Mouse (Mus musculus) megakaryocyte progenitor cell, adult 5-6 weeks (primary cell): Measurements from ENCODE around the gene Rraga. TPM values are rescaled to one million over a fixed set of nuclear protein-coding genes. Genes with fewer than 3 reads are reported as not detected.
"Not testable (repeated sequence)": the region's sequence is repeated elsewhere in the genome, so short reads cannot be mapped to it uniquely, and the experiment has no call there.

Experiments used
- ATAC-seq: replicated peaks from 2 replicates; pipeline ENCODE4 v1.8.0; 2016; ENCODE audit warnings: mild to moderate bottlenecking, moderate TSS enrichment, inconsistent platforms; ENCODE audit not compliant: poor library complexity
- total RNA-seq, 2 experiments: library from RNA; stranded (forward) in 1 of 2; stranded (reverse) in 1 of 2; fragments of 157-497, 149-512 nt in 1 of 2; fragments of 200-1000 nt in 1 of 2; gene quantifications; 2 replicates each; pipeline versions ENCODE4 v1.2.3 to v1.2.4; 2015 to 2017

The Rraga gene
- total RNA-seq, 2 experiments from 2014 or later = 12.5 to 31.0 TPM

DNA sequence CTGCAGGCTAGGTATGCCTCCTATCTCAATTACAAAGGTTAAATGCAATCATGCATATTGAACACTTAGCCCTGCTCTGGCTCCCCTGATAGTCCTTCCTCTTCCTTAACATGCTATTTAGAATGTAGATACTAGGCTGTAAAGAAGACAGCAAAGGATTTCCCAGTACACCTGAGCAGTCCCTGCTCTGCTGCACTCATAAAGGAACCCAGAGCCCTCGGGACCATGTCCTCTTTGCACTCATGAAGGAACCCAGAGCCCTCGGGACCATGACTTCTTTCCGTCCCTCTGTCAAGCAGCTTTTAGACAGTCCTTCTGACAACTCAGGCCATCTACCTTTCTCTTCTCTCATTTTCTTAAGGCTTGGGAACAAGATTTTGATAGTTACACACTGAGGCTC, 5.1 kb downstream of the Rraga start:
- ATAC-seq = no peak

- ATAC-seq = peak; percentile 79
These were observed 12.8 kb downstream of the Rraga start for GRCm38 (mm10) chr4:86588236-86588635.

- no peak for ATAC-seq
These were observed 15.8 kb downstream of the Rraga start for GRCm38 (mm10) chr4:86591304-86591703.

DNA sequence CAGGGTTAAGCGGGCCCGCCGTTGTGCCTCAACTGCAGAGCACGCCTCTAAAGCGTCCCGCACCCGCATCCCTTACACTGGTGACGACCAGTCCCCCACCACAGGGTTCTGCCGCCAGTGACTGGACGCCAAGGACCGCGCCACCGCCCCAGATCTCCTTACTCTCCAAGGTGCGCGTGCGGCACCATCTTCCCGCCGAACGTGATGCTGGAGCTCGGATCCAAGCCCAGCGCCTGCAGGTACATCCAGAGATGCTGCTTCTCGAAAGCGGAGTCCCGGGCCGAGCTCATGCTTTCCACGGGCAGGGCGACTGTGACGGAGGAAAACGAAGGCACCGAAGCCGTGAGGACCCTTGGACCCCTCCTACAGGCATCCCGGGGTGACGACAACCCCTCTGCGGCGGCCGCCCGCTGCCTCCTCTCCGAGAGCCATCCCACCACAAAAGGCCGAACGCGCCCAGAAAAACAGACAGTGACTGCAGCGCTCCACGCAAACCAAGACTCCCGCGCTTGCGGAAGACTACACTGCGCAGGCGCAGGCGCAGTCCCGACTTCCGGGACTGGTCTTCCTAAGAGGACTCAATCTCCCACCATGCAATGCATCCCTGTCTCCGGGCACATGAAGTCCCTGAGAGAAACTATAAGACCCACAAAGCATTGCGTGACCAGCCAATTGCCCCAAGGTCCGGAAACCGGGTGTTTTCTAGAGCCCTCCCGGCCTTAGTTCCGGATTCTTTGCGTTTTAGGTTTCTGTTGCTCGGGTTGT, 36.2 kb downstream of the Rraga start, which contains the start of gene Haus6:
Haus6 (minus strand) TSS at position 532 of the 765 bp plus-strand sequence.
- peak; percentile 99 for ATAC-seq

DNA sequence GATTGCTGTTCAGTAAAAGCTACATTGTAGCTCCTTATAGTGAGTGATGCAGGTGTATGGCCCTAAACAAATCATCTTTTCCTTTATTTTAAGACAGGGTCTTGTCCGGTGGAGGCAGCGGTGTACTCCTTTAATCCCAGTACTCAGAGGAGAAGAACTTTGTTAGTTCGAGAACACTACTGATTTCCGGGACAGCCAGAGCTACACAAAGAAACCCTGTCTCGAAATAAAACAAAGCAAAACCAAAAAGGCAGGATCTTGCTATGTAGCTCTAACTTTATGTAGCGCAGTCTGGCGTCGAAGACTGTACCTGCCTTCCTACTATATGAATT, 36.8 kb downstream of the Rraga start:
- ATAC-seq = no peak

DNA sequence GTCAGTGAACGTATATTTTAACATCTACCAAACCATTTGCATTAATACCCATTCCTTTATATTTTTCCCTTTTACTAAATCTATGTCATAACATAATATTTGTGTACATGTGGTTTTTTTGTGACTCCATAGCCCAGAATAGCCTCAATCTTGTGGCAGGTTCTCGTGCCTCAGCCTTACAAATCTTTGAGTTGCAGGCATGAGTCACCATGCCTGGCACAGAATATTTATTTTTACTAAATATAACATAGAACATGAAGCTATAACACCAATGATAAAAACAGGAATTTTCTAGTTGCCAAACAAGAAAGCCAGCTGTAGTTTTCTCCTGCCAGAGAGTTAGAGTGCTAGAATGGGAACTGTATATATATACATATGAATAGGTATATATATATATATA, 45.0 kb downstream of the Rraga start:
- ATAC-seq = no peak

DNA sequence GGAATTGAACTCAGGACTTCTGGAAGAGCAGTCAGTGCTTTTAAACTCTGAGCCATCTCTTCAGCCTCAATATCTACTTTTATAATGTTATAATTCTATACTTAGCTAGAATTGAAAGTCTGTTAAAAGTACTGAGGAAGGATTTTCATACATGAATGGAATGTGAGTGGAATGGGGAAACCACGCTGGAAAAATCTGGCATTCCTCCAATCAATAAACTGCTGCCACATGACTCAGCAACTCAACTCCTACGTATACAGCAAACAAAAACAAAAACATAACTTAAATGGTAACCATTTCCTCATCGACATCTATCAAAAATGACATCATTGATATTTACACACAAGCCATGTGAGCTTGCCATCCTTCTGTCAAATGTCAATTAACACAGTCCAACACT, 46.6 kb downstream of the Rraga start:
- no peak for ATAC-seq

- not testable (repeated sequence) for ATAC-seq
These were observed 47.1 kb downstream of the Rraga start for GRCm38 (mm10) chr4:86622532-86622931.

DNA sequence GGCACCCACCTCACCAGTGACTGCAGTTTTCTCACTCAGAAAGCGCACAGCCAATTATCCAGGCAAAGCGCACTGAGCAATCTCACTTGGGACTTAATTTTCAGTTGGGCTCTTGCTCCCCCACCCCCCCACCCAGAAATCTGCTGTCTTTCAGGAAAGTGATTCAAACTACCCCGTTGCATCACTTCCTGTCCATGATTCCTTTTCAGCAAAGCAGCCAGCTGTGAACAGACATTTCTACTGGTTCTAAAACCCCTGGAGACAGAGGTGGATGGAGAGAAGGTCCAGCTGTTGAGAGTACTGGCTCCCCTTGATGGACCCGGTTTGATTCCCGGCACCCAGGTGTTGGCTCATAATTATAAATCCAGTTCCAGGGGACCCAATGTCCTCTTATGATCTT, 50.0 kb downstream of the Rraga start:
- peak; percentile 58 for ATAC-seq

- ATAC-seq = not testable (repeated sequence)
These were observed 51.0 kb downstream of the Rraga start for GRCm38 (mm10) chr4:86626496-86626895.

Other genes with a start within 250 kb of the Rraga start
- not detected in 2 replicates for gene Saxo1, start 17.3 kb upstream of the Rraga start, total RNA-seq (2015)
- not detected in 2 replicates for gene Saxo1, start 17.3 kb upstream of the Rraga start, total RNA-seq (2017)
- gene Haus6, start 36.4 kb downstream of the Rraga start, total RNA-seq (2015) = 22.6 and 26.3 TPM in 2 replicates
- 28.4 and 35.1 TPM in 2 replicates for gene Haus6, start 36.4 kb downstream of the Rraga start, total RNA-seq (2017)
- gene Plin2, start 94.4 kb downstream of the Rraga start, total RNA-seq (2015) = 40.5 and 58.5 TPM in 2 replicates
- gene Plin2, start 94.4 kb downstream of the Rraga start, total RNA-seq (2017) = 75.9 and 78.3 TPM in 2 replicates
- 34.7 and 39.4 TPM in 2 replicates for gene Dennd4c, start 172.9 kb downstream of the Rraga start, total RNA-seq (2015)
- 18.9 and 28.7 TPM in 2 replicates for gene Dennd4c, start 172.9 kb downstream of the Rraga start, total RNA-seq (2017)